14 mouse cellular contexts compared by ENCODE assay signal in genomic region chr1:92082837-92083541, GRCm38 (mm10).
DNase-seq lines count a peak whose midpoint lies in the region; ATAC-seq and TF ChIP-seq lines count a peak whose summit lies in the region.
"Had no signal": no experiment of that assay in that cellular context is flagged by ENCODE, and none has a peak within 500 bp of the region (broad histone marks: within the 10 kb centered on the region; RNA-seq: fewer than 3 reads in every experiment).

No protein-coding gene starts in this region.

- peaks cover 6% of the 10 kb centered on the region for H3K79me2 ChIP-seq in heart, adult 2 months (replicated peaks; ENCODE audit: control insufficient read depth, insufficient read depth, low read length)
- peaks cover 60% of the 10 kb centered on the region for H3K79me2 ChIP-seq in macrophage (ENCODE audit: inconsistent target)

- peaks cover 35% of the 10 kb centered on the region for H3K4me1 ChIP-seq in heart, adult 2 months (ENCODE audit: control insufficient read depth, insufficient read depth, low read length)
- peaks cover 37 to 66% of the 10 kb centered on the region in 2 experiments for H3K4me1 ChIP-seq in heart, embryonic 14.5 days (ENCODE audit: control insufficient read depth in 2 of 2, insufficient read depth in 2 of 2, low read length in 2 of 2)

- peak in 1 of 2 experiments; percentile 20 for DNase-seq in heart, adult 2 months
- DNase-seq in heart, postnatal 25 days (ENCODE audit: low spot score) = no peak
- DNase-seq in A20 (ENCODE audit: low read depth, low spot score) = peak; percentile 79
- no peak for DNase-seq in embryo, embryonic 9.5 days (ENCODE audit: extremely low spot score)
- DNase-seq in MN1 (ENCODE audit: low spot score) = no peak
- DNase-seq: kidney, adult 18-20 months; lung, adult 2 months; thymus, postnatal 36 days had no signal

- no peak for ATAC-seq in heart, embryonic 14.5 days (ENCODE audit: insufficient number of reproducible peaks, insufficient read depth, low FRiP score, low read depth)
- ATAC-seq in frontal cortex, adult (ENCODE audit: low TSS enrichment) = no peak
- ATAC-seq: CD4-positive, CD25-positive, alpha-beta regulatory T cell, adult 4 months; midbrain, embryonic 16.5 days had no signal

- WGBS in heart, adult 2 months = 45% methylated on average over 6 of the region's 6 CpGs
- 43% methylated on average over 6 of the region's 6 CpGs for WGBS in heart, embryonic 14.5 days
- WGBS in macrophage (ENCODE audit: missing documents) = 57% methylated on average over 6 of the region's 6 CpGs

- H3K36me3 ChIP-seq in heart, adult 2 months (ENCODE audit: control insufficient read depth, insufficient read depth, low read length) = peaks cover 7% of the 10 kb centered on the region
- H3K36me3 ChIP-seq in heart, embryonic 14.5 days (ENCODE audit: control insufficient read depth, insufficient read depth, low read length) = no peaks in the 10 kb centered on the region
- H3K36me3 ChIP-seq in macrophage (ENCODE audit: inconsistent target) = no peaks in the 10 kb centered on the region
- H3K36me3 ChIP-seq: forebrain, embryonic 12.5 days had no signal

- TF ChIP-seq CTCF in heart, adult 2 months (IDR thresholded peaks at IDR 0.05) = no peak

- H3K27me3 ChIP-seq in heart, adult 2 months (ENCODE audit: control insufficient read depth, insufficient read depth, low read length) = no peaks in the 10 kb centered on the region
- no peaks in the 10 kb centered on the region for H3K27me3 ChIP-seq in heart, embryonic 14.5 days (ENCODE audit: control insufficient read depth, insufficient read depth, low read length)
- H3K27me3 ChIP-seq: forebrain, embryonic 12.5 days had no signal

- no peaks in the 10 kb centered on the region for H3K9me3 ChIP-seq in heart, embryonic 14.5 days (ENCODE audit: control insufficient read depth, low read length)
- H3K9me3 ChIP-seq: forebrain, embryonic 12.5 days had no signal

- peak overlapping the region; percentile 42 for H3K4me2 ChIP-seq in heart, embryonic 14.5 days (ENCODE audit: low read length)
- H3K4me2 ChIP-seq: forebrain, embryonic 12.5 days had no signal

- no peak overlapping the region for H3K9ac ChIP-seq in heart, adult 2 months (ENCODE audit: low read depth, low read length)
- peak overlapping the region; percentile 41; the same call in 1 of the 2 replicates for H3K9ac ChIP-seq in heart, embryonic 14.5 days (ENCODE audit: low read length)
- H3K9ac ChIP-seq: forebrain, embryonic 12.5 days had no signal

- TF ChIP-seq POLR2A in heart, adult 2 months (IDR thresholded peaks at IDR 0.05; ENCODE audit: insufficient read depth, low read depth, low read length) = no peak

- H3K4me3 ChIP-seq in heart, adult 2 months = no peak overlapping the region
- H3K4me3 ChIP-seq in heart, embryonic 14.5 days (ENCODE audit: control insufficient read depth in 1 of 2, insufficient read depth in 1 of 2, low read depth in 1 of 2, low read length in 2 of 2) = no peak overlapping the region
- no peak overlapping the region for H3K4me3 ChIP-seq in macrophage (ENCODE audit: inconsistent target)
- H3K4me3 ChIP-seq: forebrain, embryonic 12.5 days had no signal

- H3K27ac ChIP-seq in heart, adult 2 months = peak overlapping the region; percentile 43
- H3K27ac ChIP-seq in heart, embryonic 14.5 days (replicated peaks in 1 of 2; ENCODE audit: control insufficient read depth in 1 of 2, insufficient read depth in 1 of 2, low read depth in 2 of 2, low read length in 2 of 2) = peak overlapping the region; percentile 19 to 82
- H3K27ac ChIP-seq in macrophage = peak overlapping the region; percentile 84
- H3K27ac ChIP-seq: forebrain, embryonic 12.5 days had no signal

- TF ChIP-seq EP300 in heart, adult 2 months (IDR thresholded peaks at IDR 0.05; ENCODE audit: insufficient read depth, low read depth, low read length) = no peak

- intact Hi-C loops in heart, adult 2 months (cut with DNase I) = no loop called here
- intact Hi-C loops in heart, postnatal 25 days (cut with DNase I) = no loop called here
